Comparison of ENCODE assay signal across 8 mouse cellular contexts in the genomic region with DNA sequence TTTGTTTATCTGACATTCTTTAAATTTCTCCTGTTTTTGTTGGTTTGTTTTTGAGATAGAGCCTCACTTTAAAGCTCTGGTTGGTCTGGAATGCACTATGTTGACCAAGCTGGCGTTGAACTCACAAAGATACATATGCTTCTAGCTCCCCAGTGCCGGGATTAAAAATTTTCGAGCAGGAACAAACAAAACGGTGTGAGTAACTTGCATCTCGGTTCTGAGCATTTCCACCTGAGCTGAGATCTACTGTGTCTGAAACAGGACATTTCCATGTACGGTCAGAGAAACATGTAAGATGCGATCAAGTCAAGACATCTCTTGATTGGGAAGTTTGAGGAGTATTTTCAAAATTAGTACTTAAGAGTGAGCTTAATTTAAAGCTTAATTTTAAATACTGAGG. TPM values are rescaled to one million over a fixed set of nuclear protein-coding genes. Genes with fewer than 3 reads are reported as not detected.
DNase-seq lines count a peak whose midpoint lies in the region; ATAC-seq and TF ChIP-seq lines count a peak whose summit lies in the region.

No protein-coding gene starts in this region.

- H3K27me3 ChIP-seq in C2C12 (ENCODE audit: control insufficient read depth, insufficient read depth, insufficient read length): no peaks in the 10 kb centered on the region
- no peaks in the 10 kb centered on the region for H3K27me3 ChIP-seq in forebrain, embryonic 14.5 days (replicated peaks; ENCODE audit: control insufficient read depth, insufficient read depth, low read length)
- H3K27me3 ChIP-seq in liver, embryonic 16.5 days (ENCODE audit: control insufficient read depth, insufficient read depth, low read depth, low read length): no peaks in the 10 kb centered on the region

- H3K27ac ChIP-seq in forebrain, embryonic 14.5 days (ENCODE audit: low read depth, low read length): peak overlapping the region; percentile 77
- peak overlapping the region; percentile 61 for H3K27ac ChIP-seq in liver, embryonic 16.5 days (ENCODE audit: low read length)

- DNase-seq in embryo, embryonic 10 days (ENCODE audit: low spot score): peak; percentile 15
- no peak for DNase-seq in embryo, embryonic 9.5 days (ENCODE audit: extremely low spot score)
- DNase-seq in forebrain, embryonic 14.5 days (ENCODE audit: low spot score): no peak
- DNase-seq in natural killer cell, adult 2 months (ENCODE audit: low spot score in 2 of 2): no peak
- DNase-seq in cerebellum, adult 9-11 months: no peak
- no peak for DNase-seq in left cerebral cortex, adult 9 months (ENCODE audit: low spot score in 2 of 2)

- no peak for ATAC-seq in forebrain, embryonic 14.5 days
- ATAC-seq in liver, embryonic 16.5 days (ENCODE audit: low read depth): no peak

- H3K9me3 ChIP-seq in forebrain, embryonic 14.5 days (replicated peaks; ENCODE audit: control insufficient read depth, low read length): no peaks in the 10 kb centered on the region
- no peaks in the 10 kb centered on the region for H3K9me3 ChIP-seq in liver, embryonic 16.5 days (replicated peaks; ENCODE audit: control insufficient read depth, low read length)

- H3K9ac ChIP-seq in forebrain, embryonic 14.5 days (ENCODE audit: low read length): peak overlapping the region; percentile 49
- peak overlapping the region; percentile 63 for H3K9ac ChIP-seq in liver, embryonic 16.5 days (ENCODE audit: low read depth, low read length)

- peak overlapping the region; percentile 53 for H3K4me2 ChIP-seq in forebrain, embryonic 14.5 days (ENCODE audit: low read length)
- peak overlapping the region; percentile 82 for H3K4me2 ChIP-seq in liver, embryonic 16.5 days (ENCODE audit: low read depth, low read length)

- H3K79me3 ChIP-seq in C2C12 (ENCODE audit: low read depth): no peaks in the 10 kb centered on the region

- H3K79me2 ChIP-seq in C2C12 (ENCODE audit: control insufficient read depth, insufficient read depth): peaks cover 12% of the 10 kb centered on the region

- 40% methylated on average over 7 of the region's 7 CpGs for whole genome bisulfite sequencing in forebrain, embryonic 14.5 days
- WGBS in liver, embryonic 16.5 days (ENCODE audit: insufficient replicate concordance): 54% methylated on average over 7 of the region's 7 CpGs

- H3ac ChIP-seq in C2C12 (ENCODE audit: control insufficient read depth, insufficient read length, low read depth): no peak overlapping the region

- H3K4me1 ChIP-seq in forebrain, embryonic 14.5 days (ENCODE audit: control insufficient read depth, insufficient read depth, low read length): peaks cover 6% of the 10 kb centered on the region
- peaks cover 20% of the 10 kb centered on the region for H3K4me1 ChIP-seq in liver, embryonic 16.5 days (ENCODE audit: control insufficient read depth, low read depth, low read length)

- no peak for TF ChIP-seq CTCF in C2C12 (IDR thresholded peaks at IDR 0.05; ENCODE audit: control insufficient read depth, insufficient read depth, insufficient read length)

- peaks cover 3% of the 10 kb centered on the region for H3K36me3 ChIP-seq in C2C12 (ENCODE audit: control insufficient read depth, insufficient read depth)
- H3K36me3 ChIP-seq in forebrain, embryonic 14.5 days (ENCODE audit: control insufficient read depth, insufficient read depth, low read length): peaks cover 12% of the 10 kb centered on the region
- H3K36me3 ChIP-seq in liver, embryonic 16.5 days (ENCODE audit: control insufficient read depth, insufficient read depth): peaks cover 4% of the 10 kb centered on the region; the same call in 1 of the 2 replicates

- H3K4me3 ChIP-seq in C2C12 (ENCODE audit: insufficient read depth, poor library complexity, severe bottlenecking): peak overlapping the region; percentile 63
- H3K4me3 ChIP-seq in forebrain, embryonic 14.5 days (ENCODE audit: low read depth, low read length): peak overlapping the region; percentile 42
- H3K4me3 ChIP-seq in liver, embryonic 16.5 days (ENCODE audit: low read depth, low read length): peak overlapping the region; percentile 80

TF ChIP-seq in C2C12, 6 proteins besides CTCF, POLR2A, EP300 and RAD21:
- TF ChIP-seq USF1 (IDR thresholded peaks at IDR 0.05; ENCODE audit: low read depth): no peak
- no peak for TF ChIP-seq MYOG (IDR thresholded peaks at IDR 0.05; ENCODE audit: control insufficient read depth, extremely low read depth, insufficient read length)
- no peak for TF ChIP-seq FOSL1 (IDR thresholded peaks at IDR 0.05; ENCODE audit: insufficient read depth, low read length, poor library complexity, severe bottlenecking)
- TF ChIP-seq MAX (IDR thresholded peaks at IDR 0.05): no peak
- no peak for TF ChIP-seq CEBPB (IDR thresholded peaks at IDR 0.05; ENCODE audit: low read depth)
- TF ChIP-seq MYOD1 (IDR thresholded peaks at IDR 0.05; ENCODE audit: control insufficient read depth, insufficient read length, low read depth): no peak

RNA-seq across cellular contexts. Expression of a gene that starts 0.7 kb away (rescaled TPM):
- 13.4 TPM for polyA plus RNA-seq in C2C12 (2012; fragmentation: generic; extraction: Trizol)
- 16.9 and 23.2 TPM in 2 replicates for polyA plus RNA-seq in forebrain, embryonic 14.5 days (2014; fragmentation: Nextera tagmentation; extraction: Ambion mirVana)
- polyA plus RNA-seq in liver, embryonic 16.5 days (2015; fragmentation: Nextera tagmentation; extraction: Ambion mirVana): 2.1 and 2.7 TPM in 2 replicates

RNA-seq across cellular contexts. Expression of a gene that starts 0.8 kb away (rescaled TPM):
- polyA plus RNA-seq in C2C12 (2012; fragmentation: generic; extraction: Trizol): 1.4 TPM
- 9.3 and 11.3 TPM in 2 replicates for polyA plus RNA-seq in forebrain, embryonic 14.5 days (2014; fragmentation: Nextera tagmentation; extraction: Ambion mirVana)
- 8.5 and 9.3 TPM in 2 replicates for polyA plus RNA-seq in liver, embryonic 16.5 days (2015; fragmentation: Nextera tagmentation; extraction: Ambion mirVana)

RNA-seq across cellular contexts. Expression of a gene that starts 15.8 kb away (rescaled TPM):
- polyA plus RNA-seq in C2C12 (2012; fragmentation: generic; extraction: Trizol): not detected
- polyA plus RNA-seq in forebrain, embryonic 14.5 days (2014; fragmentation: Nextera tagmentation; extraction: Ambion mirVana): 1.4 and 1.6 TPM in 2 replicates
- 0.08 TPM in 1 of 2 replicates, not detected in the other for polyA plus RNA-seq in liver, embryonic 16.5 days (2015; fragmentation: Nextera tagmentation; extraction: Ambion mirVana)

RNA-seq across cellular contexts. Expression of a gene that starts 45.4 kb away (rescaled TPM):
- polyA plus RNA-seq in C2C12 (2012; fragmentation: generic; extraction: Trizol): 5,589 TPM
- 1,359 and 1,743 TPM in 2 replicates for polyA plus RNA-seq in forebrain, embryonic 14.5 days (2014; fragmentation: Nextera tagmentation; extraction: Ambion mirVana)
- polyA plus RNA-seq in liver, embryonic 16.5 days (2015; fragmentation: Nextera tagmentation; extraction: Ambion mirVana): 967 and 1,136 TPM in 2 replicates
